Mouse (Mus musculus): ENCODE data around the gene Otulinl. TPM values are rescaled to one million over a fixed set of nuclear protein-coding genes. Genes with fewer than 3 reads are reported as not detected.

Otulinl gene
- polyA plus RNA-seq, 1 experiment from 2014 or later: 11.0 TPM

DNA sequence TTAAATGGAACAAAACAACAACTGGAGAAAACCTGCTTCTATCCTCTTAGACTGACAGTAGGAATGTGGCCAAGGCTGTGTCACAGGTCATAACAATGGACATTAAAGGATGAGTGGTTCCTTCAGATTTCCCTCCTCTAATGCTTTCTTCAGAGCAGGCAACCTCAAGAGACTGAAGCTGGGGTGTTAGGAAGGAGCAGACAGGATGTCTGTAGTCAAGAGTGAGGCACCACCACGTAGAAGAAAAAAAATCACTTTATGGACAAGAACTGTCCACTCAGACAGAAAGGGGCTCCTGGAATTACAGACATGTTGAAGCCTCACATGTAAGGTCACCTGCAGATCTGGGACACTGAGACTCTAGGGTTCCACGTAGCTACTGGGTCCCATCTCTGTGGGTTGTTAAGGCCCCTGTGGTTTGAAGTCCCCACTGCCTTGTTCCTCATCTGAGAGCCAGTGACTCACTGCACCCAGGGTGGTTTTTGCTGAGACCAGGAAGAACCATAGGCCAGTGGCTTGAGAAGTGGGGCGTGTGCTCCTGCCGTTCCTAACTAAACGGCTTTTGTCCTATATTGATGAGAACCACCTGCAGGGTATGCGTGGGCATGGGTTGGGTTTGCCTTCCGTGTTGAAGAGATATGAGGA, 27.7 kb upstream of the Otulinl start:
- no peak overlapping the region for H3K27ac ChIP-seq (ENCODE audit: low read length)
- H3K27me3 ChIP-seq (replicated peaks; ENCODE audit: control insufficient read depth, insufficient read depth, low read length): no peaks in the 10 kb centered on the region
- H3K4me2 ChIP-seq (ENCODE audit: low read depth, low read length): no peak overlapping the region
- WGBS: 77% methylated on average over 7 of the region's 7 CpGs
- no peaks in the 10 kb centered on the region for H3K4me1 ChIP-seq (ENCODE audit: control insufficient read depth, insufficient read depth, low read length)
- H3K36me3 ChIP-seq (ENCODE audit: control insufficient read depth, insufficient read depth, low read length): no peaks in the 10 kb centered on the region
- no peak for ATAC-seq
- no peaks in the 10 kb centered on the region for H3K9me3 ChIP-seq (ENCODE audit: control insufficient read depth, low read length)
- H3K4me3 ChIP-seq (ENCODE audit: low read length): no peak overlapping the region
- H3K9ac ChIP-seq (ENCODE audit: low read depth, low read length): no peak overlapping the region

GRCm38 (mm10) chr15:27708499-27708898, 27.1 kb upstream of the Otulinl start:
- no peak overlapping the region for H3K27ac ChIP-seq (ENCODE audit: low read length)
- no peaks in the 10 kb centered on the region for H3K4me1 ChIP-seq (ENCODE audit: control insufficient read depth, insufficient read depth, low read length)
- H3K4me2 ChIP-seq (ENCODE audit: low read depth, low read length): no peak overlapping the region
- no peak overlapping the region for H3K9ac ChIP-seq (ENCODE audit: low read depth, low read length)
- WGBS: 64% methylated on average over 3 of the region's 3 CpGs
- H3K4me3 ChIP-seq (ENCODE audit: low read length): no peak overlapping the region
- H3K36me3 ChIP-seq (ENCODE audit: control insufficient read depth, insufficient read depth, low read length): no peaks in the 10 kb centered on the region
- ATAC-seq: no peak
- no peaks in the 10 kb centered on the region for H3K27me3 ChIP-seq (replicated peaks; ENCODE audit: control insufficient read depth, insufficient read depth, low read length)
- H3K9me3 ChIP-seq (ENCODE audit: control insufficient read depth, low read length): no peaks in the 10 kb centered on the region

DNA sequence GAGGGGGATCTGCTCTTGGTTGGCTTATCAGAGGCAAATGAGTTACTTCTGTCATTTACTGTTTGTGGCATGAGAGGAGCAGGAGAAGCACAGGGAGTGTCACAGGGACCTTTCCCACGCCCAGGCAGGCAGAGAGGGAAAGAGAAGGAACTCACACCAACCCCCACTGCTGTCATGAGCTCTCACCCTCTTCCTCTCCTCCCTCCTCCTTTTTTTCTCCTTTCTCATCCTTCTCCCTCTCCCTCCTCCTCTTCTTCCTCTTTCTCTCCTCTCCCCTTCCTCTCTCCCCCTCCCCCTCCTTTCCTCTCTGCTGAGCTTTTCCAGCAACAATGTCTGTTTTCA, 21.6 kb upstream of the Otulinl start:
- H3K27ac ChIP-seq (ENCODE audit: low read length): no peak overlapping the region
- H3K9ac ChIP-seq (ENCODE audit: low read depth, low read length): no peak overlapping the region
- H3K4me2 ChIP-seq (ENCODE audit: low read depth, low read length): no peak overlapping the region
- 17% methylated on average over 1 of the region's 1 CpGs for WGBS
- H3K27me3 ChIP-seq (replicated peaks; ENCODE audit: control insufficient read depth, insufficient read depth, low read length): no peaks in the 10 kb centered on the region
- no peak for ATAC-seq
- peaks cover 9% of the 10 kb centered on the region for H3K4me1 ChIP-seq (ENCODE audit: control insufficient read depth, insufficient read depth, low read length)
- H3K9me3 ChIP-seq (ENCODE audit: control insufficient read depth, low read length): no peaks in the 10 kb centered on the region
- H3K4me3 ChIP-seq (ENCODE audit: low read length): no peak overlapping the region
- H3K36me3 ChIP-seq (ENCODE audit: control insufficient read depth, insufficient read depth, low read length): no peaks in the 10 kb centered on the region

DNA sequence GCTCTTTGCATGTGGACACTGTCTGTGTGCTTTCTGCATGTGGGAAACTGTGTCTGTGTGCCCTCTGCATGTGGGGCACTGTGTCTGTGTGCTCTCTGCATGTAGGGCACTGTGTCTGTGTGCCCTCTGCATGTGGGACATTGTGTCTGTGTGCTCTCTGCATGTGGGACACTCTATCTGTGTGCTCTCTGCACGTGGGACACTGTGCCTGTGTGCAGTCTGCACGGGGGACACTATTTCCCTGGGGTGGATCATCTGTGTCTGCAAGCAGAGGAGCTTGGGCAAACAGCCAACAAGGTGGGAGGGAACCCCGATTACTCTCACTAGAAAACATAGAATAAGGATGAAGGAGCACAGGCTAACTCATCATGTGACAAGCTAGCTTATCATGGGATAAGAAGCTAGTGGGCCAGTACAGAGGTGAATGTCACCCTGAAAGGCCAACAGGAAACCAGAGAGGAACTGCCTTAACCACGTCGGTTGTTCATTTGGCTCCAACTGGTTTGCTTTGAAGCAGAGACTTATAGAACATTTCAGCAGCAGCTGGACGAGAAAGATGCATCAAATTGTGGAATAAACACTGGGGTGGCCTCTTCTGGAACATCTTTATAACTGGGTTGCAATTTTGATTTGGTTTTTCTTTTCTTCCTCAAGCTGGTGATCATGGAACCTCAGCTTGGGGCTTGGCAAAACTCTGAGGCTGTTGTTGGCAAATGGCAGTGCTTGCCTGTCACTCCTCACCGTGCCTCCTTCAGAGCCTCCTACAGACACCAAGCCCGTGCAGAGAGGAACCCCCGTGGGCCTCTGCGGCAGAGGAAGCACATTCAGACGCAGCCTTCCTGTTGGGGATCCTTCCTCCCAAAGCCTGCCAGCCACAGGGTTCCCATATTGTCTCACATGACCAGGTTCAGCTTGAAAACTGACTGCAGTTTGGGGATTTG, 20.9 kb upstream of the Otulinl start:
- WGBS: 28% methylated on average over 11 of the region's 11 CpGs
- ATAC-seq: no peak

DNA sequence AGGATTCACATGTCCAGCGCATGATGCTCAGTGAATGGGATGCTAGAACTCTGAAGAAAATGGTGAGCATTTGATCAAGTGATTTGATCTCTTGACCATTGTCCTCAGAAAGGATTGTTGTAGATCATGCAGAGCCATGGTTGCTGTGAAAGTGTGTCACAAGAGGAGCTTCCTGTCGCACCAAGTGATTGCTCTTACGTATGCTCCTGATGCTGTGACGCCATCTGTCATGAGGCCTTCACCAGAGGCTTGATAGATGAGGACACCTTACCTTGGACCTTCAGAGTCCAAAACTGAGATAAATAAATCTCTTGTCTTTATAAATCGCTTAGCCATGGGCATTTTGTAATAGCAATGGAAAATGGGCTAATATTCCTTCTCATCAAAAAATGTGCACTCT, 16.3 kb upstream of the Otulinl start:
- no peak for ATAC-seq
- Histone ChIP-seq H3K27me3 (replicated peaks; ENCODE audit: control insufficient read depth, insufficient read depth, low read length) (no peaks in the 10 kb centered on the region), H3K4me1 (ENCODE audit: control insufficient read depth, insufficient read depth, low read length) (peaks cover 7% of the 10 kb centered on the region), H3K4me2 (ENCODE audit: low read depth, low read length) (no peak overlapping the region), H3K27ac (ENCODE audit: low read length) (no peak overlapping the region), H3K9me3 (ENCODE audit: control insufficient read depth, low read length) (no peaks in the 10 kb centered on the region), H3K4me3 (ENCODE audit: low read length) (no peak overlapping the region), H3K36me3 (ENCODE audit: control insufficient read depth, insufficient read depth, low read length) (no peaks in the 10 kb centered on the region), H3K9ac (ENCODE audit: low read depth, low read length) (no peak overlapping the region)
- 93% methylated on average over 5 of the region's 5 CpGs for WGBS

More for the DNA sequence above, 20.9 kb upstream of the Otulinl start:
- H3K4me2 ChIP-seq (ENCODE audit: low read depth, low read length): no peak overlapping the region
- H3K9ac ChIP-seq (ENCODE audit: low read depth, low read length): no peak overlapping the region
- H3K36me3 ChIP-seq (ENCODE audit: control insufficient read depth, insufficient read depth, low read length): no peaks in the 10 kb centered on the region
- H3K27ac ChIP-seq (ENCODE audit: low read length): no peak overlapping the region
- H3K27me3 ChIP-seq (replicated peaks; ENCODE audit: control insufficient read depth, insufficient read depth, low read length): no peaks in the 10 kb centered on the region
- H3K4me3 ChIP-seq (ENCODE audit: low read length): no peak overlapping the region
- peaks cover 9% of the 10 kb centered on the region for H3K4me1 ChIP-seq (ENCODE audit: control insufficient read depth, insufficient read depth, low read length)
- no peaks in the 10 kb centered on the region for H3K9me3 ChIP-seq (ENCODE audit: control insufficient read depth, low read length)

GRCm38 (mm10) chr15:27693235-27693634, 11.9 kb upstream of the Otulinl start:
- H3K4me3 ChIP-seq (ENCODE audit: low read length): no peak overlapping the region
- no peak for ATAC-seq
- no peak overlapping the region for H3K4me2 ChIP-seq (ENCODE audit: low read depth, low read length)
- 87% methylated on average over 10 of the region's 10 CpGs for WGBS
- no peak overlapping the region for H3K27ac ChIP-seq (ENCODE audit: low read length)
- H3K9me3 ChIP-seq (ENCODE audit: control insufficient read depth, low read length): no peaks in the 10 kb centered on the region
- no peaks in the 10 kb centered on the region for H3K4me1 ChIP-seq (ENCODE audit: control insufficient read depth, insufficient read depth, low read length)
- no peak overlapping the region for H3K9ac ChIP-seq (ENCODE audit: low read depth, low read length)
- no peaks in the 10 kb centered on the region for H3K36me3 ChIP-seq (ENCODE audit: control insufficient read depth, insufficient read depth, low read length)
- no peaks in the 10 kb centered on the region for H3K27me3 ChIP-seq (replicated peaks; ENCODE audit: control insufficient read depth, insufficient read depth, low read length)

- Histone ChIP-seq H3K4me3 (ENCODE audit: low read length) (no peak overlapping the region), H3K4me2 (ENCODE audit: low read depth, low read length) (no peak overlapping the region), H3K9me3 (ENCODE audit: control insufficient read depth, low read length) (no peaks in the 10 kb centered on the region), H3K36me3 (ENCODE audit: control insufficient read depth, insufficient read depth, low read length) (no peaks in the 10 kb centered on the region), H3K4me1 (ENCODE audit: control insufficient read depth, insufficient read depth, low read length) (no peaks in the 10 kb centered on the region), H3K27ac (ENCODE audit: low read length) (no peak overlapping the region), H3K27me3 (replicated peaks; ENCODE audit: control insufficient read depth, insufficient read depth, low read length) (no peaks in the 10 kb centered on the region), H3K9ac (ENCODE audit: low read depth, low read length) (no peak overlapping the region)
- ATAC-seq: no peak
- 86% methylated on average over 7 of the region's 7 CpGs for WGBS
These were observed 10.8 kb upstream of the Otulinl start for GRCm38 (mm10) chr15:27692161-27692560.

GRCm38 (mm10) chr15:27691213-27691612, 9.8 kb upstream of the Otulinl start:
- Histone ChIP-seq H3K4me2 (ENCODE audit: low read depth, low read length) (no peak overlapping the region), H3K27me3 (replicated peaks; ENCODE audit: control insufficient read depth, insufficient read depth, low read length) (no peaks in the 10 kb centered on the region), H3K9me3 (ENCODE audit: control insufficient read depth, low read length) (no peaks in the 10 kb centered on the region), H3K9ac (ENCODE audit: low read depth, low read length) (no peak overlapping the region), H3K27ac (ENCODE audit: low read length) (no peak overlapping the region), H3K4me3 (ENCODE audit: low read length) (no peak overlapping the region), H3K4me1 (ENCODE audit: control insufficient read depth, insufficient read depth, low read length) (no peaks in the 10 kb centered on the region), H3K36me3 (ENCODE audit: control insufficient read depth, insufficient read depth, low read length) (no peaks in the 10 kb centered on the region)
- ATAC-seq: no peak
- WGBS: 83% methylated on average over 7 of the region's 7 CpGs

GRCm38 (mm10) chr15:27688041-27688651, 6.8 kb upstream of the Otulinl start:
- no peaks in the 10 kb centered on the region for H3K9me3 ChIP-seq (ENCODE audit: control insufficient read depth, low read length)
- H3K4me3 ChIP-seq (ENCODE audit: low read length): no peak overlapping the region
- ATAC-seq: no peak
- no peaks in the 10 kb centered on the region for H3K27me3 ChIP-seq (replicated peaks; ENCODE audit: control insufficient read depth, insufficient read depth, low read length)
- H3K27ac ChIP-seq (ENCODE audit: low read length): no peak overlapping the region
- 60% methylated on average over 9 of the region's 9 CpGs for WGBS
- H3K36me3 ChIP-seq (ENCODE audit: control insufficient read depth, insufficient read depth, low read length): no peaks in the 10 kb centered on the region
- H3K4me1 ChIP-seq (ENCODE audit: control insufficient read depth, insufficient read depth, low read length): no peaks in the 10 kb centered on the region
- no peak overlapping the region for H3K4me2 ChIP-seq (ENCODE audit: low read depth, low read length)
- H3K9ac ChIP-seq (ENCODE audit: low read depth, low read length): no peak overlapping the region
